Mouse (Mus musculus): Measurements from ENCODE around the gene Reep6.

- TF ChIP-seq POLR2A (IDR thresholded peaks at IDR 0.05; ENCODE audit: borderline replicate concordance, extremely low read depth, low read depth, low read length) (no peak), CTCF (IDR thresholded peaks at IDR 0.05; ENCODE audit: insufficient read depth, low read length) (no peak)
Observed at GRCm38 (mm10) chr10:80312586-80313504, 16.9 kb upstream of the Reep6 start.

Data from lung, adult 2 months (tissue).